Mouse (Mus musculus) cerebellum, adult 2 months (tissue): ENCODE data around the gene Rer1.

Source experiments
- CTCF ChIP-seq: fragments of 200-500 bp; IDR thresholded peaks from 2 replicates; pipeline ENCODE4 v1.5.1; 2011; ENCODE audit warnings: low read depth, mild to moderate bottlenecking, control low read depth, low read length, moderate library complexity, borderline replicate concordance; ENCODE audit not compliant: insufficient read depth
- POLR2A ChIP-seq: fragments of 200-500 bp; IDR thresholded peaks from 2 replicates; pipeline ENCODE4 v1.6.1; 2011; ENCODE audit warnings: low read length, control low read depth, borderline replicate concordance; ENCODE audit not compliant: insufficient read depth

DNA sequence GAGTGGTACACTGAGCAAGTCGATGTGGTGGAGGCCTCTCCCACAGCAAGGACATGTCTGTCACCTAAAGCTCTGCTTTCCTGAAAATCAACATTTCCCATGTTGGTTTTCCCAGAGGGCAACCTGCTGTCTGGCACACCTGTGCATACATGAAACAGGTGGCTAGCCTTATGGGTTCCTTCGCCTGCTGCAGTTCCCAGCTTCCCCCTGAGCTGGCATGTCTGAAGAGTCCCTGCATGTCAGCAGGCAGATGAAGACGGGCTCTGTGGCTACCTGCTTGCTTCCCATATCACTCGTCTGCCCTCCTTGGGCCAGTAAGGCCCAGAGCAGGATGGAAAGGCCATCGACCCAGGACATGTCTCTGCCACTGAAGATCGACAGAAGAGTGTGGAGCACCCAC lies 11.3 kb upstream of the Rer1 start:
- TF ChIP-seq CTCF = no peak
- no peak for TF ChIP-seq POLR2A
